Mouse (Mus musculus) small intestine, adult 2 months (tissue): Measurements from ENCODE around the gene Itgb1.

Experiments
- CTCF ChIP-seq: fragments of 200-500 bp; IDR thresholded peaks from 2 replicates; pipeline ENCODE4 v1.5.1; 2012; ENCODE audit warnings: low read depth, mild to moderate bottlenecking, control low read depth, inconsistent platforms, low read length, moderate library complexity, mixed read lengths; ENCODE audit not compliant: insufficient replicate concordance, insufficient read length; ENCODE audit errors: extremely low read depth
- POLR2A ChIP-seq: fragments of 200-500 bp; IDR thresholded peaks from 2 replicates; pipeline ENCODE4 v1.6.1; 2012; ENCODE audit warnings: low read depth, mild to moderate bottlenecking, control low read depth, inconsistent platforms, low read length, moderate library complexity

DNA sequence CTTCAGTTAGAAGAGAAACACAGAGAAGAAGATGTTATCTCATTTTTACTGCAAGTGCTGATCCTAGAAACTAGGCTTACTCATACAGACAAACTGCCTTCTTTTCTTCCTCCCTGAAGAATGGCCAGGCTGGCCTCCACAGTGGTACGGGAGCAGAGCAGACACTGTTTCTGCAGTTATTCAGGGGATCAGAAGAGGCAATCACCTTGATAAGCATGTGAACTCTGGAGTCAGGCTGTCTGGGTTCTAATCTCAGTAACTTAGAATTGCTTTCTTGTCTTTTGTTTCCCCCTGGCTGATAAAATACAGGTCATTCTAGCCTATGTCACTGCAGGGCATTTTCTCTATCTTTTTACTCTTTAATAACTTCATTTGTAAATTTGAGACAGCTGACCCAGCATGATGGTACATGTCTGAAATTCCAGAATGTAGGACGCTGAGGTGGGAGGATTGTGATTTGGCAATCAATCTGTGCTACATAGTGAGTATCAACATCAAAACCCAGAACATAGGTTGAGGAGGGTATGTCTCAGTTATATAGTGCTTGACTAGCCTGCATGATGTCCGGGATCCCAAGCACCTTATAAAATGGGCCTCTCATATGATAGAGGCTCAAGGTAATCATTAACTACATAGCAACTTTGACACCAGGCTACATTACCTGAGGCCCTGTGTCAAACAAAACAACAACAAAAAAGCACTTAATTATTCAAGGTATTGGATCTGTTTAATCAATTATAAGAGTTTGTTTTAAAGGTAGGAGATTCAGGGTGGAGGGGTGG lies 9.4 kb upstream of the Itgb1 start:
- TF ChIP-seq CTCF (no peak), POLR2A (no peak)
